Mouse (Mus musculus): ENCODE data around the gene Gstm7. TPM values are rescaled to one million over a fixed set of nuclear protein-coding genes. Genes with fewer than 3 reads are reported as not detected.

Gstm7 gene
- 0.44 and 0.75 TPM in 2 replicates for total RNA-seq (2023)

GRCm38 (mm10) chr3:107931670-107932069, at the start of gene Gstm7:
Gstm7 (minus strand) TSS chr3:107931817.

GRCm38 (mm10) chr3:107968724-107969395, 37.2 kb upstream of the Gstm7 start, which contains the start of gene Gstm3:
Gstm3 (minus strand) TSS chr3:107969283.

GRCm38 (mm10) chr3:107943239-107943990, 11.8 kb upstream of the Gstm7 start, which contains the start of gene Gstm6:
Gstm6 (minus strand) TSS chr3:107943749.

GRCm38 (mm10) chr3:107895720-107896569, 35.7 kb downstream of the Gstm7 start, which contains the start of gene Gstm5:
Gstm5 (plus strand) TSS chr3:107895821.

GRCm38 (mm10) chr3:107877005-107877404, 54.6 kb downstream of the Gstm7 start, which contains the start of gene Eps8l3:
Eps8l3 (plus strand) TSS chr3:107877229.

Other genes starting within 250 kb of the Gstm7 start
- gene Ahcyl1, start 235.3 kb downstream of the Gstm7 start, total RNA-seq (2023): 32.0 and 38.2 TPM in 2 replicates
- 59.2 and 73.5 TPM in 2 replicates for gene Csf1, start 171.3 kb downstream of the Gstm7 start, total RNA-seq (2023)
- not detected in 2 replicates for gene Eps8l3, start 54.6 kb downstream of the Gstm7 start, total RNA-seq (2023)
- gene Gstm5, start 36.0 kb downstream of the Gstm7 start, total RNA-seq (2023): 0.45 TPM in 1 of 2 replicates, not detected in the other
- gene Gstm6, start 11.9 kb upstream of the Gstm7 start, total RNA-seq (2023): not detected in 2 replicates
- gene Gstm3, start 37.5 kb upstream of the Gstm7 start, total RNA-seq (2023): not detected in 2 replicates
- not detected in 2 replicates for gene Gstm2, start 54.6 kb upstream of the Gstm7 start, total RNA-seq (2023)
- 84.1 TPM in 2 replicates for gene Gstm1, start 86.2 kb upstream of the Gstm7 start, total RNA-seq (2023)
- gene Gstm4, start 113.1 kb upstream of the Gstm7 start, total RNA-seq (2023): 5.0 and 5.9 TPM in 2 replicates
- gene Ampd2, start 154.8 kb upstream of the Gstm7 start, total RNA-seq (2023): 66.8 and 71.1 TPM in 2 replicates
- not detected in 2 replicates for gene Gnat2, start 161.0 kb upstream of the Gstm7 start, total RNA-seq (2023)
- gene Gnai3, start 214.3 kb upstream of the Gstm7 start, total RNA-seq (2023): 113 and 120 TPM in 2 replicates
- not detected in 2 replicates for gene Gpr61, start 223.1 kb upstream of the Gstm7 start, total RNA-seq (2023)

Data from neutrophil, adult 65 days (primary cell).